Mouse (Mus musculus): Measurements from ENCODE around the gene Uchl1.

DNA sequence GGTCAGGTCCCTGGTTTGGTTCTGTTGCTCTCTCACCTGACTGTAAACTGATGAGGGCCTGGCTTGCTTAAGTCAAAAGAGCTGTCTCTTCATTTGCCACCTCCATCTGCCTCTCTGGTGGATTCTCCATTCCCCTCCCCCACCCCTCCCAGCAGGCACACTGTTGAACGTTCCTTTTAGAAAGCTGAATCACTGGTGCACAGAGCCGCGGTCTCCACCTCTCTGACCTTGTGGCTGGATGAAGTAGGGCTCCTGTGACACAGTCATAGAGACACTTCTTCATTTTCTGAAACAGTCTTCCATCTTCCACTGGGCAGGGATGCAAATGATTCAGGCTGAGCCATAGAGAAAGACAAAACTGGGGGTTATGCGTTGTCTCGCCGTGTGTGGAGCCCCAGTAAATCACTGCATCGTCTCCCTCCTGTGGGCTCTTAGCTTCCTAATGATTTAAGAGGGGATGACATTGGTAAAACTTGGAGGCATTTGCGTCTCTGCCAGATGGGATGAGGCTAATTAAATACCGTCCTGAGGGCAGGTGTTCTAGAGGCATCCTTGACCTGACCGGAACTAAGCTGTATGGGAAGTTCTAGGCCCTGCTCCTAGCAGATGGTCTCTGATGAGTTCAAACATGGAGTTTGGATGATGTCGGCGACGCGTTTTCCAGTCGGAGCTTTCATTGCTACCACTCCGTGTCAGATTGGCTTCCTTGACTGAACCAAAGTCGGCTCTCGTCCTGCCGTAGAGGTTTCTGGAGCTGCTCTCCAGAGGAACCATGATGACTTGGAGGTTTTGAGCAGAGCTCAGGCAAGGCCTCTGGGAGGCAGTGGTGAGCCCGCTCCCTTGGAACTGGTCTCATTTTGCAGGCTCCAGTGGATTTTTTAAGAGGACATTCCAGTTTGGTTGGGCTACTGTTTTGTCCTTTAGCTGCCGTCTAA, 1.8 kb downstream of the Uchl1 start:
- peak; percentile 39 for TF ChIP-seq CTCF (IDR thresholded peaks at IDR 0.05)
- TF ChIP-seq EP300 (IDR thresholded peaks at IDR 0.05): no peak

Data from lung, postnatal 0 days (tissue).